Mouse (Mus musculus) brown adipose tissue, adult 24 weeks (tissue): ENCODE results near the gene Ntn4. TPM values are rescaled to one million over a fixed set of nuclear protein-coding genes. Genes with fewer than 3 reads are reported as not detected.
"Not testable (repeated sequence)": the region's sequence is repeated elsewhere in the genome, so short reads cannot be mapped to it uniquely, and the experiment has no call there.

Source experiments
- H3K27ac ChIP-seq: fragments of 200-500 bp; replicated peaks from 2 replicates; pipeline ENCODE4 v1.5.1; 2012; ENCODE audit warnings: low read depth, mild to moderate bottlenecking, low read length
- H3K4me1 ChIP-seq: fragments of 200-500 bp; 2 replicates; pipeline ENCODE4 v1.6.1; 2012; ENCODE audit warnings: low read length, mixed read lengths; ENCODE audit not compliant: control insufficient read depth, insufficient read depth, insufficient read length
- H3K4me3 ChIP-seq: fragments of 200-500 bp; 2 replicates; pipeline ENCODE4 v1.5.1; 2012; ENCODE audit warnings: low read depth, mild to moderate bottlenecking, low read length, moderate library complexity; ENCODE audit not compliant: insufficient read depth
- polyA plus RNA-seq: library from polyadenylated mRNA; stranded (reverse); fragments of >200 nt; gene quantifications from 2 replicates; pipeline ENCODE4 v1.2.4, GENCODE M21; 2012; ENCODE audit not compliant: missing spikeins, insufficient read depth, insufficient read length

The Ntn4 gene
- polyA plus RNA-seq, 1 experiment, result 6.3 TPM

DNA sequence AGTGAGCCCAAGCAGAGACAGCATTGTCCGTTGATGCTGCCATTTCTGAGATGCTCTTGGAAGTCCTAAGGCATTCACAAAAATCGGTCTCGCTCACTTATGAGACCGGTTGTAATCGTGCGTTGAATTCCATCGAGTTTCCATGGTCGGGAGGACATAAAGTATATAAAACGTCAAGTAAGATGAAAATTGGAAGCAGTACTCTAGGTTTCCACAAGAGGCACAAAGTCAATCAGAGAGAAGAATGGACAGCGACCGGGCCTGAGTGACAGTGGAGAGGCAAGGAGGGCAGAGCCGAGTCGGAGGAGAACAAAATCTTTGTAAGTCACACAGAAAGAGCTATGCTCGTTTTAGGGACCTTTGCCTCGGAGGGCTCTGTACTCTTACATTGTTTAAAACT, 14.9 kb downstream of the Ntn4 start:
- no peaks in the 10 kb centered on the region for H3K4me1 ChIP-seq
- no peak overlapping the region for H3K4me3 ChIP-seq
- H3K27ac ChIP-seq, result no peak overlapping the region

GRCm38 (mm10) chr10:93659792-93660191, 19.3 kb downstream of the Ntn4 start:
- H3K4me3 ChIP-seq, result no peak overlapping the region
- no peaks in the 10 kb centered on the region for H3K4me1 ChIP-seq
- no peak overlapping the region for H3K27ac ChIP-seq

DNA sequence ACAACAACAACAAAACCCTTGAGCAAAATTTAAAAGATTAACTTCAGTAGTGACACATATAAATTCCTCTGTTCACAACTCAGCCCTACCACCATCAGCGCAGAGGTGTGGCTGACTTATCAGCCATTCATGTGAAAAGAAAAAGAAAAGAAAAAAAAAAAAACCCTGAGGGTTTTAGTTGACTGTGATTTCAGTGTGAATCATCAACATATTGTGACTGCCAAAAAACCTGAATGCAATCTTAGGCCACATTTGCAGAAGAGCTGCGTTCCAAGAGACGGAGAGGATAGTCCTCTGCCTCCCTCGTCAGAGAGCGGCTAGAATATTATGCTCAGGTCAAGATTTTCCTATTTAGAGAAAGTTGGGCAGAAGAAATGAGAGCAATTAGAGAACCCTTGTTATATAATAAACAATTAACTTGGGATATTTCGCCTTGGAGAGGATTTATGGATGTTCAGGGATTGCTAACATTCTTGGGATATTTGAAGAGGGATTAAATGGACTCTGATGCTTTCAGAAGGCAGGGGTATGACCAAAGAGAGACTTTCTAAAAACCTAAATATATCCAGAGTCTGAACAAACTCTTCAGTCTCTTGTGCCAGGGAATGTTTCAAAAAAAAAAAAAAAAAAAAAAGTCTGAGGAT, 21.0 kb downstream of the Ntn4 start:
- no peak overlapping the region for H3K27ac ChIP-seq

DNA sequence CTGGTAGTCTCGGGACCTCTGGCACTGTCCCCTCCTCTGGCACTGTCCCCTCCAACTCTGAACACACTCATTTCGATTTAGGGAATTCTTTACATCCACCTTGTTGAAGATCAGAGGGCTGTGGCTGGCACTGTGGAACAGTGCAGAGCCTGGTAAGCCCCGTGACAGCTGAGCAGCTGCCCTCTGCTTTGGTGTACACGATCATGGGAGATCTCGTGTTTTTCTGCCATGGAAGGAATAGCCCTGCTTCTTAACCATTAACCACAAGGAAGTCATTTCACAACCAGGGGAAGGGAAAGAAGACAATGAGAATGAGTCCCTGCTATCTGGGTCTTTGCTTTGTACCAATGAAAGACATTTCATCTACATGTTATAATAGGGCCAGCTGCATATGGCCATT, 21.5 kb downstream of the Ntn4 start:
- Histone ChIP-seq H3K4me1 (no peaks in the 10 kb centered on the region), H3K4me3 (no peak overlapping the region), H3K27ac (no peak overlapping the region; the same call in 1 of the 2 replicates)

More for the DNA sequence above, 21.0 kb downstream of the Ntn4 start:
- Histone ChIP-seq H3K4me3 (no peak overlapping the region), H3K4me1 (no peaks in the 10 kb centered on the region)

DNA sequence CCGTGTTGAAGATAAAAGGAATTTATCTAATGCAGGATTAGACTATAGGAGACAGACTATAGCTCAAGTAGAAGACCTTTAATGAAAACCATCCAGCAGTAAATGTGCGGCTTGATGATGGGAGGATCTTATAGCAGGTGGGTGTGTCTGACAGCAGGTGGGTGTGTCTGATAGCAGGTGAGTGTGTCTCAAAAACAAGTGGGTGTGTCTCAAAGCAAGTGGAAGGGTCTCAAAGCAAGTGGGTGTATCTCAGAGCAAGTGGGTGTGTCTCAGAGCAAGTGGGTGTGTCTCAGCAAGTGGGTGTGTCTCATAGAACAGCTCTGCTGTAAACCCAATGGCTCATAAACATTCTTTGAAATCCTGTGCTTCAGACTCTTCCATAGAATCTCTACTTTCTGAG, 25.7 kb downstream of the Ntn4 start:
- Histone ChIP-seq H3K27ac (no peak overlapping the region), H3K4me3 (no peak overlapping the region), H3K4me1 (no peaks in the 10 kb centered on the region)

GRCm38 (mm10) chr10:93666996-93667395, 26.5 kb downstream of the Ntn4 start:
- H3K4me3 ChIP-seq, result no peak overlapping the region
- no peaks in the 10 kb centered on the region for H3K4me1 ChIP-seq
- no peak overlapping the region for H3K27ac ChIP-seq

DNA sequence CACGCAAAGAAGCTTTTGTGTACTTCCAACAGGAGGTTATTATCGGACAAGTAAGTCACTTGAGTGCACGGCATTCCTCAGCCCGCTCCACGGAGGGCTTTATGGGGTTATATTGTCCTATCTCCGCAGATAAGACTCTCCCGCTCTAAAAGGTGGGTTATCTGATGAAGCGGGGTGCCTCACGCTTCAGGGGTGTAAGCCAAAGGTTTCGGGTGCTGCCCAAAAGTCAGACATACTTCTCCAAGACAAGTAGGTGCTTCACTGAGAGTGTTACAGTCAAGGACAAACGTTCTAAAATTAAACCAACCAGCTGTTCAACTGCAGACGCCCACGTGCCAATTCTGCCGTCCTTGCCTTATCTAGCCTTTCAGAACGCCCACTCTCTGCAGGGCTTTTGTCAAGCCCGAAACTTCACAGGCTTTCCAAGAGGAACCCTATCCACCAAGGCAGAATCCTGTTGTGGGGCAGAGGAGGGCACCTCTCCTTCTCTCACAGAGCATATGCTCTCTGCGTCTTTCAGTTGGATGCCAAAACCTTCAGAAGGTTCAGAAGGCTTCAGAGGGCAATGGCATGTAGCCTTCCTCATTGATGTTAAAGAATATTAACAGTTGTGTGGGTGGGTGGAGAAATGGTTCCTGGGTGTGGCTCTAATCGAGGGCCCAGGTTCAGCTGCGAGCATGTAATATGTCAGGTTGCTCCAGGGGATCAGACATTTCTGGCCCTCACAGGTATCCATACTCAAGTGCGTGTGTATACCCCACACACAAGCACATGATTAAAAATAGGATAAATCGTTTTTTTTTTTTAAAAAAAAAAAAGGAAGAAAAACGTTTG, 32.4 kb downstream of the Ntn4 start:
- no peak overlapping the region for H3K27ac ChIP-seq
- H3K4me1 ChIP-seq, result no peaks in the 10 kb centered on the region
- no peak overlapping the region for H3K4me3 ChIP-seq

- Histone ChIP-seq H3K27ac (no peak overlapping the region), H3K4me1 (no peaks in the 10 kb centered on the region; the same call in none of the 2 replicates), H3K4me3 (no peak overlapping the region)
Observed at GRCm38 (mm10) chr10:93679191-93680007, 38.9 kb downstream of the Ntn4 start.

- Histone ChIP-seq H3K4me1 (no peaks in the 10 kb centered on the region; the same call in none of the 2 replicates), H3K4me3 (no peak overlapping the region), H3K27ac (no peak overlapping the region)
Observed at GRCm38 (mm10) chr10:93680680-93681377, 40.3 kb downstream of the Ntn4 start.

GRCm38 (mm10) chr10:93682185-93682747, 41.8 kb downstream of the Ntn4 start:
- H3K4me1 ChIP-seq, result no peaks in the 10 kb centered on the region; the same call in none of the 2 replicates
- no peak overlapping the region for H3K27ac ChIP-seq
- H3K4me3 ChIP-seq, result no peak overlapping the region

DNA sequence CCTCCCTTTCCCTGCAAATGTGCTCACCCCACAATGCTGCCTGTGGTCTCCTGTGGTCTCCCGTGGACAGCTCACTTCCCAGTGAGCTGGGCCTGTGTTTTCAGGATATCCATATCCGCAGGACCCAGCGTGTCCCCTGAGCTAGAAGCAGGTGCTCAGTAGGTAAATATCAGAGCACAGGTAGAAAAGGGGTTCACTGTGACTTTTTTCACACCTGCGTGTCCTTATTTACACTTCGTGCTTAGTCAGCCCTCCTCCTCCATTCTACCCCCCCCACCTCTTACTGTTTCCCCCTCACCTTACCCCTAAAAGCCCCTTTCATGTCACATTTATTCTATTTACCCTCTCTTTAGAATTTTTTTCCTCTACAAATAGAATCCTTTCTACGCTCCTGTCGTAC, 42.7 kb downstream of the Ntn4 start:
- H3K4me1 ChIP-seq, result no peaks in the 10 kb centered on the region; the same call in none of the 2 replicates
- no peak overlapping the region for H3K4me3 ChIP-seq
- no peak overlapping the region for H3K27ac ChIP-seq

GRCm38 (mm10) chr10:93683896-93684295, 43.4 kb downstream of the Ntn4 start:
- Histone ChIP-seq H3K4me3 (no peak overlapping the region), H3K4me1 (no peaks in the 10 kb centered on the region; the same call in none of the 2 replicates), H3K27ac (no peak overlapping the region)

- not testable (repeated sequence) for H3K4me3 ChIP-seq
Observed at GRCm38 (mm10) chr10:93685416-93685815, 44.9 kb downstream of the Ntn4 start.

GRCm38 (mm10) chr10:93686579-93686978, 46.1 kb downstream of the Ntn4 start:
- no peaks in the 10 kb centered on the region for H3K4me1 ChIP-seq
- H3K27ac ChIP-seq, result no peak overlapping the region
- H3K4me3 ChIP-seq, result no peak overlapping the region

More at GRCm38 (mm10) chr10:93685416-93685815, 44.9 kb downstream of the Ntn4 start:
- H3K4me1 ChIP-seq, H3K27ac ChIP-seq: not testable (repeated sequence)
